Mouse (Mus musculus): ENCODE results near the gene A630010A05Rik. TPM values are rescaled to one million over a fixed set of nuclear protein-coding genes. Genes with fewer than 3 reads are reported as not detected.
"Not testable (repeated sequence)": the region's sequence is repeated elsewhere in the genome, so short reads cannot be mapped to it uniquely, and the experiment has no call there.

Gene A630010A05Rik
- polyA plus RNA-seq (2015; fragmentation: Nextera tagmentation; extraction: Ambion mirVana): not detected in 2 replicates

DNA sequence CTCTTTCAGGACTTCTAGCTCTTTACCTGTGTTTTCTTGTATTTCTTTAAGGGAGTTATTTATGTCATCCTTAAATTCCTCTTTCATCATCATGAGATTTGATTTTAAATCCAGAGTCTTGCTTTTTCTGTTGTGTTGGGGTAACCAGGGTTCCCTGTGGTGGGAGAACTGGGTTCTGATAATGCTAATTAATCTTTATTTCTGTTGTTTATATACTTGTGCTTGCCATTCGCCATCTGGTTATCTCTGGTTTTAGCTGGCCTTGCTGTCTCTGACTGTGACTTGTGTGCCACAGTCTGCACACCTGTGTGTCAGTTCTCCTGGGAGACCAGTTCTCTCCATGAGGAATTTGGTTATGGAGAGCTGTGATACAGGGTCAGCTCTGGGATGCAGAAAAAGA, at the start of gene A630010A05Rik:
Gene A630010A05Rik (plus strand): TSS at position 301 of the 400 bp plus-strand sequence.
- Histone ChIP-seq H3K27ac (replicated peaks) (no peak within 1 kb of the TSS), H3K36me3 (no peaks in the 10 kb centered on the region), H3K27me3 (replicated peaks) (no peaks in the 10 kb centered on the region), H3K4me1 (no peaks in the 10 kb centered on the region), H3K4me3 (no peak within 1 kb of the TSS), H3K4me2 (no peak within 1 kb of the TSS), H3K9me3 (no peaks in the 10 kb centered on the region; the same call in 1 of the 2 replicates), H3K9ac (no peak within 1 kb of the TSS)
- no peak for ATAC-seq (ENCODE audit: extremely low read depth, insufficient number of reproducible peaks, low FRiP score, low TSS enrichment)
- WGBS: 61% methylated on average over 1 of the region's 1 CpGs

DNA sequence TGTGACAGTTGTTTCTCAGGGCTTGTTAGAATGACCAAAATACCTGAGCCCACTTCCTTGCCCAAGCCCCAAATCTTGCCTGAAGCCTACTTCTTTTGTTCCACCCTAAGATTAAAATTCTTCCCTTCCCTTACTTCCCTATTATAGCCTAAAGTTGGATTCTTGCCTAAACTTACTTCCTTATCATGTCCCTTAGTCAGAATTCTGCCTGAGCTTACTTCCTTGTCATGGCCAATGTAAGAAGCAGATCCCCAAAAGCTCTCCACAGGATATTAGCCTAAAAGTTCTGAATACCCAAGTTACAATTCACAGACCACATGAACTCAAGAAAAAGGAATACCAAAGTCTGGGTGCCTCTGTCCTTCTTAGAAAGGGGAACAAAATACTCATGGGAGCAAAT, 26.4 kb upstream of the A630010A05Rik start:
- Histone ChIP-seq H3K9ac (no peak overlapping the region), H3K27me3 (replicated peaks) (peaks cover 4% of the 10 kb centered on the region; the same call in 1 of the 2 replicates), H3K27ac (replicated peaks) (no peak overlapping the region), H3K9me3 (no peaks in the 10 kb centered on the region), H3K4me2 (no peak overlapping the region), H3K36me3 (no peaks in the 10 kb centered on the region), H3K4me1 (no peaks in the 10 kb centered on the region), H3K4me3 (no peak overlapping the region)
- ATAC-seq (ENCODE audit: extremely low read depth, insufficient number of reproducible peaks, low FRiP score, low TSS enrichment): no peak

DNA sequence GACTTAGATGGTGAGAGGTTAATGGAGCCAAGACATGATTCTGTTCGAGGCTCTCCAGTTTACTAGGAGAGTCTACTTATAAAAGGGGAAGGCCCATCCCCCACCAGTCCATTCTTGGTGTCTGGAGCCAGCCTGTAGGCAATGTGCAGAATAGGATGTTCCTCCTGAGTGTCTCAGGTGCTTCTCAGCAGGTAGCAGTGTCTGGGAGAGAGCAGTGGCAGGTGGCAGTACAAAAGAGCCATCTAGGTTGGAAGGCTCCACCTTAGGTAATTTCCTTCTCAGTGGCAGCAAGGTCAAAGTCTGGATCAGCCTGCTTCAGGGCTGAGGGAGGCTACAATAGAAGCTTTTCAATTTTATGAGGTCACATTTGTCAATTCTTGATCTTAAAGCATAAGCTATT, 4.9 kb upstream of the A630010A05Rik start:
- not testable (repeated sequence) for ATAC-seq (ENCODE audit: extremely low read depth, insufficient number of reproducible peaks, low FRiP score, low TSS enrichment); H3K36me3 ChIP-seq; H3K4me3 ChIP-seq; H3K4me2 ChIP-seq; H3K9me3 ChIP-seq; H3K9ac ChIP-seq; H3K27me3 ChIP-seq (replicated peaks); H3K27ac ChIP-seq (replicated peaks); H3K4me1 ChIP-seq
- 42% methylated on average over 1 of the region's 1 CpGs for WGBS

Other genes with a start within 250 kb of the A630010A05Rik start
- gene Fopnl, start 244.9 kb upstream of the A630010A05Rik start, polyA plus RNA-seq (2015; fragmentation: Nextera tagmentation; extraction: Ambion mirVana): 112 and 114 TPM in 2 replicates
- 2.6 and 3.7 TPM in 2 replicates for gene Abcc1, start 200.8 kb upstream of the A630010A05Rik start, polyA plus RNA-seq (2015; fragmentation: Nextera tagmentation; extraction: Ambion mirVana)